Mouse (Mus musculus): ENCODE results near the gene AI464131. TPM values are rescaled to one million over a fixed set of nuclear protein-coding genes. Genes with fewer than 3 reads are reported as not detected.

The AI464131 gene
- polyA plus RNA-seq (2012; ENCODE audit: insufficient read depth, low replicate concordance) = 0.07 TPM in 1 of 2 replicates, not detected in the other

DNA sequence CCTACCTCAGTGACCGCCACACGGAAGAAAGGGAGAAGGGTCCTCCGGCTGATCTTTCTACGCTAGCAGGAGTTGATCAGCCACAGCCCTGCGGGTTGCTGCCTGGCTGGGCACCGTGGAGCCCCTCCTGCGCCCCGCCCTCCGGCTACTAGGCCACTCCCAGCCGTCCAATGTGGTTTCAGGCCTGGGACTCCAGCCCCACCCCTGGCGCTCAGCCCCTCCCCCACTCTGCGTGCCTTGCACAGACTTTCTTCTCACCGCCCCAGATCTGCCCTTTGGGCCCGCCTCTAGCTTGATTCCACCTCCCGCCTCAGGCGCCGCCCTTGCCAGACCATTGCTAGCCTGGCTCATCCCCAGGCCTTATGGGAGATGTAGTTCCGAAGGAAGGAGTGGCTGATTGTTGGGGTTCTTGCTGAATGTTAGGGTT lies at the start of gene AI464131:
AI464131 (minus strand) TSS at position 91 of the 427 bp plus-strand sequence.
- H3K9me3 ChIP-seq = peaks cover 14% of the 10 kb centered on the region; the same call in 1 of the 2 replicates
- TF ChIP-seq FLI1 (IDR thresholded peaks at IDR 0.05; ENCODE audit: low read length) (no peak), GATA1 (IDR thresholded peaks at IDR 0.05; ENCODE audit: borderline replicate concordance, low read length) (no peak)
- H3K4me3 ChIP-seq (replicated peaks) = peak within 1 kb of the TSS; percentile 87
- H3K27me3 ChIP-seq (replicated peaks) = peaks cover 79% of the 10 kb centered on the region
- no peaks in the 10 kb centered on the region for H3K36me3 ChIP-seq (replicated peaks; ENCODE audit: low read length)
- H3K4me1 ChIP-seq = peaks cover 44% of the 10 kb centered on the region

DNA sequence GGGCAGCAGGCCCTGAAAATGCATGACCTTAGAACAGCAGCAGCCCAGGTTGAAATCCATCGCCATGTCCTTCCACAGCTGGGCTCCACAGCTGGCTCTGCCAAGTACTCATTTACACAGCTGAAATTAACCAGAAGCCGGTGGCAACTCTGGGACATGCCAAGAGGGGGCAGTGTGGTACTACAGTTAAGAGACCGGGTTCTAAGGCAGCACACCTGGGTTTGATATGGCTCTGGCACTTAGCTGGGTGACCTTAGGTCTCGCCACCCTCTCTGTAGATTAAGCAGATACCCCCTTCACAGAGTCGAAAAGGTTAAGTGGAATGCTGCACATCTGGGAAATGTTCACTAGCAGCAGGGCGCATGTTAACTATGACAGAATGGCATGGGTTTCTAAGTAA lies 49.7 kb upstream of the AI464131 start:
- Histone ChIP-seq H3K4me1 (peaks cover 22% of the 10 kb centered on the region), H3K9me3 (0 out of 2 replicates have a peak, but pooled peaks cover 2% of the 10 kb centered on the region), H3K36me3 (replicated peaks; ENCODE audit: low read length) (no peaks in the 10 kb centered on the region), H3K27me3 (replicated peaks) (peaks cover 9% of the 10 kb centered on the region), H3K4me3 (replicated peaks) (no peak overlapping the region)
- TF ChIP-seq FLI1 (IDR thresholded peaks at IDR 0.05; ENCODE audit: low read length) = no peak
- no peak for TF ChIP-seq GATA1 (IDR thresholded peaks at IDR 0.05; ENCODE audit: borderline replicate concordance, low read length)

DNA sequence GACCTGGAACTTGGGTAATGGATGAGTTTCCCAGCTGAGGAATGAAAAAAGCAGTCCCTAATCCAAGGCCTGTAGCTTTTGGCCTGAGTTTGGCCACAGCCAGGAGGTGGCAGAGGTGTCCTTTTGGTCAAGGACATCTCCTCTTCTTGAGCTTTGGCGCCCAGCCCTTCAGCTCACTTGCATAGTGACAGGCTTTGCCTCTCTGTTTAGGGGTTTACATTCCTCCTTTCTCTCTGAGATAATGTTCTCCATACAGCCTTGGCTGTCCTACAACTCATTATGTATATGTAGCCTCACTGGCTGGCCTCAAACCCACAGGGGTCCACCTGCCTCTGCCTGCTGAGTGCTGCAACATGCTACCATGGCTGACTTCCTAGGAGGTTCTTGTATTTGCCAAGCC lies 44.2 kb upstream of the AI464131 start:
- Histone ChIP-seq H3K9me3 (0 out of 2 replicates have a peak, but pooled peaks cover 2% of the 10 kb centered on the region), H3K4me3 (replicated peaks) (no peak overlapping the region), H3K27me3 (replicated peaks) (peaks cover 7% of the 10 kb centered on the region), H3K4me1 (0 out of 2 replicates have a peak, but pooled peaks cover 2% of the 10 kb centered on the region), H3K36me3 (replicated peaks; ENCODE audit: low read length) (no peaks in the 10 kb centered on the region)
- TF ChIP-seq FLI1 (IDR thresholded peaks at IDR 0.05; ENCODE audit: low read length) (no peak), GATA1 (IDR thresholded peaks at IDR 0.05; ENCODE audit: borderline replicate concordance, low read length) (no peak)

DNA sequence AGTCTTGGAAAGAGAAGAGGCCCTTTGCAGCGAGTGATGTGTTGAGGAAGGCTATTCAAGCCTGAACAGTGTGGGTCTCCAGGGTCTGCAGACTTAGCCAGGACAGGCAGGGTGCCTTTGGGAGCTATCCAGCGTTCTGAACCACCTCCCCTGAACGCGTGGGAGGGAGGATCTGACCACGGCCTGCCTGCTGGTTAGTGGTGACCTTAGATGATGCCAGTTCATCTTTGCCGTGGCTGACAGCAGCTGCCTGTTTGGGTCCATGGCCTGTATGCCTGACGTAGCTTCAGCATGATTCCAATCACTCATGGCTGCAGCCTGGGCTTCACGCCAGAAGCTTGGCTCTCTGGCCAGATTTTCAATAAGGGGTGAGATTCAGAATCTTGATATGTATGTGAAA lies 43.1 kb upstream of the AI464131 start:
- H3K4me3 ChIP-seq (replicated peaks) = peak overlapping the region; percentile 46
- no peaks in the 10 kb centered on the region for H3K36me3 ChIP-seq (replicated peaks; ENCODE audit: low read length)
- H3K9me3 ChIP-seq = 0 out of 2 replicates have a peak, but pooled peaks cover 2% of the 10 kb centered on the region
- H3K4me1 ChIP-seq = 0 out of 2 replicates have a peak, but pooled peaks cover 2% of the 10 kb centered on the region
- peaks cover 7% of the 10 kb centered on the region for H3K27me3 ChIP-seq (replicated peaks)
- TF ChIP-seq FLI1 (IDR thresholded peaks at IDR 0.05; ENCODE audit: low read length) = no peak
- no peak for TF ChIP-seq GATA1 (IDR thresholded peaks at IDR 0.05; ENCODE audit: borderline replicate concordance, low read length)

DNA sequence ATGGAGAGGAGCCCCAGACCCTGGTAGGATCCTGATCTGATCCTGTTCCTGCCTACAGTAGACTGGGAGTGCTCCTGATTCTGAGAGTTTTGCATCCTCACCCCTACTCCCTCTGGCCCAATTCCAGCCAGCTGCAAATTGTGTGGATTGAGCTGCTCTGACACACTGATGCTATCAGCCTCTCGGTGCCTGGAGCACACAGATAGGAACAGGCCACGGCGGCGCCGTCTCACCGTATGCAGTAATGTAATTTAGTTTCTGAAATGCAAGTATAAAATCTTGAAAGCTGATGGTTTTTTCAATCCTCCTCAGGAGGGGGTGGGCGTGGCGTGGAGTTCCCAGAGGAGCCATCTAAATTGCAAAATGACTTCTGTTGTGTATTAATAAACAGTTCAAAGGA lies 39.3 kb upstream of the AI464131 start:
- no peak overlapping the region for H3K4me3 ChIP-seq (replicated peaks)
- 0 out of 2 replicates have a peak, but pooled peaks cover 2% of the 10 kb centered on the region for H3K4me1 ChIP-seq
- TF ChIP-seq FLI1 (IDR thresholded peaks at IDR 0.05; ENCODE audit: low read length) = no peak
- TF ChIP-seq GATA1 (IDR thresholded peaks at IDR 0.05; ENCODE audit: borderline replicate concordance, low read length) = no peak
- H3K9me3 ChIP-seq = peaks cover 3% of the 10 kb centered on the region; the same call in 1 of the 2 replicates
- H3K36me3 ChIP-seq (replicated peaks; ENCODE audit: low read length) = no peaks in the 10 kb centered on the region
- H3K27me3 ChIP-seq (replicated peaks) = peaks cover 7% of the 10 kb centered on the region

DNA sequence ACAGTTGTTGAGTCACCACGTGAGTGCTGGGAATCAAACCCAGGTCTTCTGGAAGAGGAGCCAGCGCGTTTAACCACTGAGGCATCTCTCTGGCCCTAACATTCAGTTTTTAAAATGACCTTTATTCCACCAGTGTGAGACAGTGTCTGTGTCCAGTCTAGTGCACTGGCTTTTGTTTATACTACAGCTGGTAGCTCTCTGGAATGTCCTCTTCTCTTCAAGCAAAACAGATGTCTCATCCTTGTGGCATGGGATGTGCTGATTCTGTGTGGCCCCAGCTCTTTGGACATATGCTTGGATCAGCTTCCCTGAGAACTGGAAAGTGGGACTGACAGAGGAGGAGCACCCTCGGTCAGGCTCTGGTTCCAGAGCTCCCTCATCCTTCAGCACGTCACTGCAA lies 32.0 kb upstream of the AI464131 start:
- Histone ChIP-seq H3K27me3 (replicated peaks) (no peaks in the 10 kb centered on the region), H3K9me3 (peaks cover 3% of the 10 kb centered on the region; the same call in 1 of the 2 replicates), H3K4me1 (no peaks in the 10 kb centered on the region), H3K4me3 (replicated peaks) (no peak overlapping the region), H3K36me3 (replicated peaks; ENCODE audit: low read length) (no peaks in the 10 kb centered on the region)
- TF ChIP-seq FLI1 (IDR thresholded peaks at IDR 0.05; ENCODE audit: low read length) = no peak
- no peak for TF ChIP-seq GATA1 (IDR thresholded peaks at IDR 0.05; ENCODE audit: borderline replicate concordance, low read length)

DNA sequence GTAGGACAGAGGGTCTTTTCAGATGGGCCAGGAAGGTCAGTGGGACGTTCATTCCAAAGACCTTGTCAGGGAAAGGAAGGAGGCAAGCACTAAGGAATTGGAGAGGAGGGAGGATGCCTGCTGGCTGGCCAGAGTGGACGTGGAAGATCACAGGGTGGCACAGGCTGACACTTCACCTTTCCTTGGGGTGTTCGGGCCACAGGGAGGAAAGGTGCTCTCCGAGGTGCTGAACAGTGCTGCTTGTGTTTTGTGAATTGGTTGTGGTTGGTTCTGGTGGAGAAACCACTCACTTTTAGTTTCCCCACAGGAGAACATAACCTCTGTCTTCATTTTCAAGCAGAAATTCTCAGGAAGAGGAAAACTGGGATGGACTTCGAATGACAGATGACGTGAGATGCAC lies 29.5 kb upstream of the AI464131 start:
- no peak for TF ChIP-seq GATA1 (IDR thresholded peaks at IDR 0.05; ENCODE audit: borderline replicate concordance, low read length)
- Histone ChIP-seq H3K27me3 (replicated peaks) (peaks cover 3% of the 10 kb centered on the region), H3K9me3 (peaks cover under 1% of the 10 kb centered on the region; the same call in 1 of the 2 replicates), H3K4me1 (no peaks in the 10 kb centered on the region), H3K36me3 (replicated peaks; ENCODE audit: low read length) (no peaks in the 10 kb centered on the region), H3K4me3 (replicated peaks) (no peak overlapping the region)

DNA sequence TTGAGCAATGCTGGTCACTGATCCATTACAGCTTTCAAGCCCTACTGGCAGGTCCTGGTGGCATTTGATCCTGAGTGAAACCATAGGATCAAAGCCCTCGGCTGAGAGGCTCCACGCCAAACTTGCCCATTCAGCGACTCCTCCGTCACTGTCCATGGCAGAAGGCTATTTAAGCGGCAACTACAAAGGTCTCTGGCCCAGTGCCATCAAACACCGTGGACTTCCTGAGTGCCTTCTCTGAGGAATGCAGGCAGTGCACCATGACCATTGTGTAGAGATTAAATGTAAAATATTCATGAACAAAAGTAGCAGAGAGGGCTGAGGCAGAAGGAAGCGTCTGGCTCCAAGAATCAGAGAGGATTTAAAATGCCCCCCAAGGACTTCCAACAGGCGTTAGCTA lies 25.1 kb upstream of the AI464131 start:
- Histone ChIP-seq H3K4me1 (no peaks in the 10 kb centered on the region; the same call in 1 of the 2 replicates), H3K9me3 (no peaks in the 10 kb centered on the region), H3K27me3 (replicated peaks) (peaks cover 18% of the 10 kb centered on the region), H3K36me3 (replicated peaks; ENCODE audit: low read length) (no peaks in the 10 kb centered on the region), H3K4me3 (replicated peaks) (no peak overlapping the region)
- TF ChIP-seq FLI1 (IDR thresholded peaks at IDR 0.05; ENCODE audit: low read length) (no peak), GATA1 (IDR thresholded peaks at IDR 0.05; ENCODE audit: borderline replicate concordance, low read length) (no peak)

DNA sequence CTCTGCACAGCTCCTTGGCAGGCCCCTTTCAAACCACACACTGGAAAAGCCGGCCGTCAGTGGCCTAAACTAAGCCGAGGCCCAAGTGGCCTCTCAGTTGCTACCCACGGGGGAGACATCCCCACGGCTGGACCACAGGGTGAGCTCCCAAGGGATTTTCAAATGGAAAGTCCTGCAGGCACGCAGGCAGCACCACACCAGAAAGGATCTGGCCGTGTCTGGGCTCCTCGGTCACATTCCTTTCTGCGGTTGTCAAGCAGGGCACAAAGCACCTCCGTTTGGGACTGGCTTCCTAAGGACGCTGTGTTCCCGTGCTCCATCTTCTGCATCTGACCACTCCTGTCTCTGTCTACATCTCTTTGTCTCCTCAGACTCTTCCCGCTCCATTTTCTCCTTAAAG lies 24.2 kb upstream of the AI464131 start:
- H3K36me3 ChIP-seq (replicated peaks; ENCODE audit: low read length) = no peaks in the 10 kb centered on the region
- H3K27me3 ChIP-seq (replicated peaks) = peaks cover 18% of the 10 kb centered on the region
- no peaks in the 10 kb centered on the region for H3K9me3 ChIP-seq
- no peak overlapping the region for H3K4me3 ChIP-seq (replicated peaks)
- no peak for TF ChIP-seq GATA1 (IDR thresholded peaks at IDR 0.05; ENCODE audit: borderline replicate concordance, low read length)
- no peak for TF ChIP-seq FLI1 (IDR thresholded peaks at IDR 0.05; ENCODE audit: low read length)
- no peaks in the 10 kb centered on the region; the same call in 1 of the 2 replicates for H3K4me1 ChIP-seq

DNA sequence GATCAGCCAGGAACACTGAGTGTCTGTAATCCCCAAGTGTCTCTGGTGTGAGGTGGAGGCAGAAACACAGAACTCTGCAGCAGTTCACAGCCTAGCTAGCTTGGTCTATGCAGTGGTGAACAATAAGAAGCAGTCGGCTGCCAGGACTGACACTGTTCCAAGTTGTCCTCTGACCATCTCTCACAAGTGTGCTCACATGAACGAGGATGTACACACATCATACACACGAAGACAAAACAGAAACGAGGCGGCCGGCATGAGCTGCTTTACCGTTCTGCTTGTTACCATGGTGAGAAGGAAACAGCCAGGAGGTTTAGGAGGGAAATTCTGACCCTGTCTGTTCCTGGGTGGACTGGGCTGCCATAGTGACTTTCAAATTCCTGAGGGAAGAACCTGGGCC lies 23.7 kb upstream of the AI464131 start:
- Histone ChIP-seq H3K4me1 (no peaks in the 10 kb centered on the region; the same call in 1 of the 2 replicates), H3K4me3 (replicated peaks) (no peak overlapping the region), H3K36me3 (replicated peaks; ENCODE audit: low read length) (no peaks in the 10 kb centered on the region), H3K27me3 (replicated peaks) (peaks cover 22% of the 10 kb centered on the region), H3K9me3 (no peaks in the 10 kb centered on the region)
- TF ChIP-seq FLI1 (IDR thresholded peaks at IDR 0.05; ENCODE audit: low read length) (no peak), GATA1 (IDR thresholded peaks at IDR 0.05; ENCODE audit: borderline replicate concordance, low read length) (no peak)

Data from megakaryocyte, embryonic 14.5 days (primary cell).